Mouse (Mus musculus): ENCODE measurements around the gene Unc119b. TPM values are rescaled to one million over a fixed set of nuclear protein-coding genes. Genes with fewer than 3 reads are reported as not detected.
A peak's percentile ranks its signal among the peaks of the same experiment; 100 is the strongest.
"Not testable (repeated sequence)": the region's sequence is repeated elsewhere in the genome, so short reads cannot be mapped to it uniquely, and the experiment has no call there.

The Unc119b gene
- polyA plus RNA-seq, 1 experiment from 2014 or later: 38.0 TPM

DNA sequence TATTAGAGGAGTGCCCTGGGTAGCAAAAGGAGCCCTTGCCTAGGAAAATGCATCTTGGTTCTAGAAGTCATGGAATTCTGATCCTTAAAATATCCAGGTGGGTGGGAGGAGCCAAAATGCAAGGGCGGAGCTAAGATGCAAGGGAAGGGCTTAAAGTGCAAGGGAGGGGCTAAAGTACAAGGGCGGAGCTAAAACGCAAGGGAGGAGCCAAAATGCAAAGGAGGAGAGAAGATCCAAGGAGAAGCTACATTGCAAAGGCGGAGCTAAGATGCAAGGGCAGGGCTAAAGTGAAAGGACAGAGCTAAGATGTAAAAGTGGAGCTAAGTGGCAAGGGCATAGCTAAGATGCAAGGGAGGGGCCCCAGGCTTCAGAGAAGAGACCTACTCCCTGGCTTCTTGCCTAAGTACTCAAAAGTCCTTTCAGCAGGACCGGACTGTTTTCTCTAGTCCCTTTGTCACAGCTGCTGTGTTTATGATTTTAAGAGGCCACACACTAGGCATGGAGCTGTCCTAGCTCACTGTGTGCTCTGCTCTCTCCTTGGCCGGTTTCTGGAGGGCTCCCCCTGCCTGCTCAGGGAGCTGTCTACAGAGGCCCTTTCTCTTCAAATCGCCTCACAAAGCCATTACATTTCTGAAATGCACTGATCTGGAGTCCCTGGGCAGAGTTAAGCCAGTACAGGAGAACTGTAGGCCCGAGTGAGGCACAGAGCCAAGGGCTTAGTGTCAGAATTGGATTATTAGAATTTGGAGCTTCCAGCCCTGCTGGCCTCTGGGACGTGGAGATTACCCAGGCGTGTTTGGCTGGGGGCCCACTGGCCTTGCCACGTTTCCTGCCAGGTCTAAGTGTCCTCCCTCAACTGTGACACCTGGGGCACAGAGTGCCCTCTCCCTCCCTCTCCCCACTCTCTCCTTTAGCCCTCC lies 31.4 kb upstream of the Unc119b start:
- no peak for ATAC-seq (ENCODE audit: low FRiP score, low read depth)
- Histone ChIP-seq H3K4me1 (replicated peaks) (peaks cover 15% of the 10 kb centered on the region; the same call in 1 of the 2 replicates), H3K9me3 (no peaks in the 10 kb centered on the region), H3K4me3 (no peak overlapping the region), H3K9ac (no peak overlapping the region), H3K27me3 (no peaks in the 10 kb centered on the region), H3K4me2 (no peak overlapping the region), H3K27ac (replicated peaks) (peak overlapping the region; percentile 55; the same call in 1 of the 2 replicates), H3K36me3 (no peaks in the 10 kb centered on the region)
- 49% methylated on average over 11 of the region's 11 CpGs for WGBS

DNA sequence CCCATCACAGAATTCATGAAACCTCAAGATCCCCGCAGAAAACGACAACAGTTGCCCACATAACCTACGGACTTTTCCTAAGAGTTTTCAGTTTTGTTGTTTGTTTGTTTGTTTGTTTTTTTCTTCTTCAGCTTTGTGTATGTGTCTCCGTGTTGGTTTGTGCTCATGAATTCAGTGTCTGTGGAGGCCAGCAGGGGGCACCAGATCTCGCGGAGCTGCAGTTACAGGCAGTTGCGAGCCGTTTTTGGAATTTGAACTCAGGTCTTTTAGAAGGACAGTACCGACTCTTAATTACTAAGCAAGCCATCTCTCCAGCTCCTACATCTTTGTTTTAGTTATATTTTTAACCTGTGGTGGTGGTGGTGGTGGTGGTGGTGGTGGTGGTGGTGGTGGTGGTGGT lies 30.6 kb upstream of the Unc119b start:
- Histone ChIP-seq H3K9ac (no peak overlapping the region), H3K4me2 (no peak overlapping the region), H3K36me3 (no peaks in the 10 kb centered on the region), H3K27me3 (no peaks in the 10 kb centered on the region), H3K27ac (replicated peaks) (no peak overlapping the region), H3K4me1 (replicated peaks) (peaks cover 15% of the 10 kb centered on the region), H3K9me3 (no peaks in the 10 kb centered on the region), H3K4me3 (no peak overlapping the region)
- ATAC-seq (ENCODE audit: low FRiP score, low read depth): no peak
- WGBS: 61% methylated on average over 9 of the region's 9 CpGs

DNA sequence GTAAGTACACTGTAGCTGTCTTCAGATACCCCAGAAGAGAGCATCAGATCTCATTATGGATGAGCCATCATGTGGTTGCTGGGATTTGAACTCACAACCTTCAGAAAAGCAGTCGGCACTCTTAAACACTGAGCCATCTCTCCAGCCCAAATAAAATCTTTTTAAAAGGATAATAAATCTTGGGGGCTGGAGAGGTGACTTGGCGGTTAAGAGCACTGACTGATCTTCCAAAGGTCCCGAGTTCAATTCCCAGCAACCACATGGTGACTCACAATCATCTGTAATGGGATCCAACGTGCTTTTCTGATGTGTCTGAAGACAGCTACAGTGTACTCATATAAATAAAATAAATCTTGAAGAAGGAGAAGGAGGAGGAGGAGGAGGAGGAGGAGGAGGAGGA lies 29.7 kb upstream of the Unc119b start:
- not testable (repeated sequence) for H3K9ac ChIP-seq; H3K27ac ChIP-seq (replicated peaks); H3K4me2 ChIP-seq; H3K36me3 ChIP-seq; ATAC-seq (ENCODE audit: low FRiP score, low read depth); H3K27me3 ChIP-seq; H3K9me3 ChIP-seq; H3K4me3 ChIP-seq
- peaks cover 16% of the 10 kb centered on the region for H3K4me1 ChIP-seq (replicated peaks)
- 81% methylated on average over 4 of the region's 4 CpGs for WGBS

DNA sequence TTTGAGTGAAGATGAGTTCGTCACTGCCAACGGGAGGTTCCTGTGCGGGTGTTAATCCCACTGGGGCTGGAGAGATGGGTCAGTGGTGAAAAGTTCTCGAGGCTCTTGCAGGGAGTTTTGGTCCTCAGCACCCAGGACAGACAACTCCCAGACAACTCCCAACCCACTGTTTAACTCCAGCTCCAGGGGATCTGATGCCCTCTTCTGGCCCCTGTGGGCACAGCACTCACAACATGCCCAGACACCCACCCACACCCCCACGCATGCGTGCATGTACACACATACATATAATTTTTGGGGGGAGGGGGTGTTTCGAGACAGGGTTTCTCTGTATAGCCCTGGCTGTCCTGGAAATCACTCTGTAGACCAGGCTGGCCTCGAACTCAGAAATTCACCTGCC lies 28.8 kb upstream of the Unc119b start:
- H3K27ac ChIP-seq (replicated peaks): no peak overlapping the region
- peaks cover 18% of the 10 kb centered on the region for H3K4me1 ChIP-seq (replicated peaks)
- WGBS: 36% methylated on average over 8 of the region's 8 CpGs
- no peak overlapping the region for H3K4me3 ChIP-seq
- no peak for ATAC-seq (ENCODE audit: low FRiP score, low read depth)
- no peak overlapping the region for H3K9ac ChIP-seq
- no peaks in the 10 kb centered on the region for H3K27me3 ChIP-seq
- H3K4me2 ChIP-seq: no peak overlapping the region
- H3K36me3 ChIP-seq: no peaks in the 10 kb centered on the region
- no peaks in the 10 kb centered on the region for H3K9me3 ChIP-seq

DNA sequence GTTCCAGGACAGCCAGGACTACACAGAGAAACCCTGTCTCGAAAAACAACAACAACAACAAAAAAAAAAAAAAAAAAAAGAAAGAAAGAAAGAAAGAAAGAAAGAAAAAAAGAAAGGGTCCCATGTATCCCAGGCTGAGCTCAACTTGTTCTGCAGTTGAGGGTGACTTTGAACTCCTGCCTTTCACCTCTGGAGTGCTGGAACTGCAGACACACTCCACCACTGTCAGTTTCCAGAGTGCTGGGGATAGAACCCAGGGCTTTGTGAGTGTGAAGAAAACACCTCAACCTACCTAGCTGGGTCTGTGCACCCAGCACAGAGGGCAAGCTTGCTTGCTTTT lies 27.1 kb upstream of the Unc119b start:
- H3K4me2 ChIP-seq; H3K4me3 ChIP-seq; H3K27me3 ChIP-seq; H3K36me3 ChIP-seq; H3K27ac ChIP-seq (replicated peaks); ATAC-seq (ENCODE audit: low FRiP score, low read depth); H3K9me3 ChIP-seq; H3K9ac ChIP-seq: not testable (repeated sequence)
- 80% methylated on average over 1 of the region's 1 CpGs for WGBS
- peaks cover 24% of the 10 kb centered on the region for H3K4me1 ChIP-seq (replicated peaks)

DNA sequence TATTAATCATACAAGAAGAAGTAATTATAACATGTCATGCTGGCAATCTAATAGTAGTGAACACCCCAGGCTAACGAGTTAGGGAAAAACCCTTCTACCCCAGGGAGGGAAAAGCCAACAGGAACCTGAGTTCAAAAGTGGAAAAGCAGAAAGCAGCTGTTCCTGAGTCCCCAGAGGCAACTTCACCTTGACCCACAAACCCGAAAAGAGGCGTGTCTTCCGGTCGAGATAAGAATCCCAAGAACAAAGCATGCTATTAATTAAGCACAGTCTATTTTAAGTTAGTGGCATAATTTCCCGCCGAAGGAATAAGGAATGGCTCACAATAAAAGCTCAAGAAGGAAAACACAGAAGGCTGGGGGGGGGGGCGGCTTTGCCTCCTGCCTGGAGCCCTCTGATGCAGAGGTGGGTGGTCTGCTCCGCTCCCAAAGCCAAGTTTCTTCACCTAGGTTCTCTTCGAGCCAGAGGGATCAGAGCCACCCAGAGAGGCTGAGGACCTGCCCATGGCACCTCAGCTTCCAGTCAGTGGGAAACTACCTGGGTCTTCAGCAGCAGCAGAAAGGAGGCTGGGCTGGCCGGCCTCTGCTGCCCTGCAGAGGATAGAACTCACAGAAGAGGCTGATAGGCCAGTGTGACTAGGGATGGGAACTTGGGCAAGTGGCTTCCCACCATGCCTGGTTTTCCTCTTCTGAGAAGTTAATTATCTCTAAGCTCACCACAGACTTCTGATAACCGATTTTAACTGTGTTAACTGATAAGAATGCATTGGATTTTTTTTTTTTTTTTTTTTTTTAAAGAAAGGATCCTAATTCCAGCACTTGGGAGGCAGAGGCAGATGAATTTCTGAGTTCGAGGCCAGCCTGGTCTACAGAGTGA lies 26.5 kb upstream of the Unc119b start:
- Histone ChIP-seq H3K9ac (no peak overlapping the region), H3K4me2 (no peak overlapping the region)
- ATAC-seq (ENCODE audit: low FRiP score, low read depth): no peak

DNA sequence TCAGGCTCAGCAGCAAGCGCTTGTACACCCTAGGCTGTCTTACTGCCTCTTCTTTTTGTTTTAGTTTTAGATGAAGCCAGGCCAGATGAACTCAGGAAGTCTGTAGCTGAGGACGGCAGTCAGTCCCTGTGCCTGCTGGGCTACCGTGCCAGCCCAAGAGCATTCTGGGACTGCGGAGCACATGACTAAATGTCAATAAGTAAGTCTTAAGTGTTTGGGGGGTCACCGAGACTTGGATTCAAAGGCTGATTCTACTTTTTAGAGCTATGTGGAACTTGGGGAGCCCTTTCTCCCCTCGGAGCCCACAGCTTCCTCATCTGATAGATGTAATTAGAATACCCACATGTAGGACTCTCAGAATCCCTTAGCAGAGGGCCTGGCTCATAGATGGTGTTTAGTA lies 25.9 kb upstream of the Unc119b start:
- H3K9ac ChIP-seq: no peak overlapping the region
- H3K36me3 ChIP-seq: no peaks in the 10 kb centered on the region
- 73% methylated on average over 6 of the region's 6 CpGs for WGBS
- peaks cover 31% of the 10 kb centered on the region for H3K4me1 ChIP-seq (replicated peaks)
- H3K4me3 ChIP-seq: no peak overlapping the region
- H3K27me3 ChIP-seq: no peaks in the 10 kb centered on the region
- H3K9me3 ChIP-seq: no peaks in the 10 kb centered on the region
- ATAC-seq (ENCODE audit: low FRiP score, low read depth): no peak
- no peak overlapping the region for H3K27ac ChIP-seq (replicated peaks)
- no peak overlapping the region for H3K4me2 ChIP-seq

More for the DNA sequence above, 26.5 kb upstream of the Unc119b start:
- Histone ChIP-seq H3K27ac (replicated peaks) (no peak overlapping the region), H3K4me1 (replicated peaks) (peaks cover 30% of the 10 kb centered on the region), H3K36me3 (no peaks in the 10 kb centered on the region), H3K9me3 (no peaks in the 10 kb centered on the region), H3K4me3 (no peak overlapping the region), H3K27me3 (no peaks in the 10 kb centered on the region)
- 51% methylated on average over 13 of the region's 13 CpGs for WGBS

DNA sequence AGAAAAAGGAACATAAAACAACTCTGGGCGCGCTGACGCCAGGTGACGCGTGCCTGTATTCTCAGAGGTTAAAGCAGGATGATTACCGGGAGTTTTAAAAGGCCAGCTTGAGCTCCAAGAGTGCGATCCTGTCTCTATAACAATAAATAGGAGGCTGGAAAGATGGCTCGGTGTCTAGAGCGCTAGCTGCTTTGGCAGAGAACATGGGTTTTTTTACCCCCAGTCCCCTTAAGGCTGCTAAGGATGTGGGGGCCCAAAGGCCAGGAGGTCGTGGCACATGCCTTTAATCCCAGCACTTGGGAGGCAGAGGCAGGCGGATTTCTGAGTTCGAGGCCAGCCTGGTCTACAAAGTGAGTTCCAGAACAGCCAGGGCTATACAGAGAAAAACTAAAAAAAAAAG lies 24.4 kb upstream of the Unc119b start:
- H3K4me3 ChIP-seq: peak overlapping the region; percentile 76
- no peaks in the 10 kb centered on the region for H3K9me3 ChIP-seq
- no peaks in the 10 kb centered on the region for H3K27me3 ChIP-seq
- peaks cover 46% of the 10 kb centered on the region for H3K4me1 ChIP-seq (replicated peaks)
- H3K27ac ChIP-seq (replicated peaks): peak overlapping the region; percentile 98
- 27% methylated on average over 12 of the region's 12 CpGs for WGBS
- H3K9ac ChIP-seq: peak overlapping the region; percentile 81
- no peaks in the 10 kb centered on the region for H3K36me3 ChIP-seq
- no peak for ATAC-seq (ENCODE audit: low FRiP score, low read depth)
- peak overlapping the region; percentile 92 for H3K4me2 ChIP-seq

DNA sequence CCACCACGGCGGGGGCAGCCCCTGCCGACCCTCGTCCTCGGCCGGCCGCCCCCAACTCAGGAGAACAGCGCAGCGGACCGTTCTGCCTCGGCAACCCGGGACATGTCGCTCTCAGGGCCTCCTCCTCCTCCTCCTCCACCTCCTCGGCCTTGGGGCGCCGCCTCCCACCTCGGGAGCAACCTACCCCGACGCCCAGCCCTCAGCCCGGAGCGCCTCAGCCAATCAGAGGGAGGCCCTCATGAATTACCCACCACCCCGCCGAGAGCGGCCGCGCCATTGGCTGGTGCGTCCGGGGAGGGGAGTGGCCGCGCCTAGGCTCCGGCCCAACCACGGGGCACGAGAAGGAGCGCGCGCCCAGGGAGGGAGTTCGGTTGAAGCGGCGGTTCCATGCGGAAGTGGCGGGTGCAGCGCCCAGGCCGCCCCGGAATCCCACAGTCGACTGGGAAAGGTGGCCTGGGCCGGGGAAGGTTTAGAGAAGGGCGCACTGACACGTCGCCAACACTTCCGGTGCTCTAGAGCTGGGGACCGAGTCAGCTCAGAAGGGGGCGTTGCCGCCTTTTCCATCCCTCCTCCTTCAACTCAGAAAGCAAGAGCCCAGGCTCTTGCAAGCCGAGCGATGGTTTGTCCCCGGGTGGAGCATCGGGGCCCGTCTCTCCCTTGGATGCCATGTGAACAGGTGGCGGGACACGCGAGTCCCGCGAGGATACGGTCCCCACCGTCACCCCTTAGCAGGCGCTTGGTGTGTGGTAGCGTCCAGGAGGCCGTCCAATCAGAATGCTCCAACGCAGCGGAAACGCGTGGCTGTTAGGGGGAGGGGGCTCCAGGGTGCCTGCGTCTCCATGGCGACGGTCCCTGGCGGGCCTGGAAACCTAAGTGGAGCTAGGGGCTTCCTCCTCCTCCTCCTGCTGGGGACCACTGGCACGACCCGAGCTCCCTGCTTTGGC lies 23.5 kb upstream of the Unc119b start, which contains the start of gene Mlec:
Gene Mlec, minus strand, starts transcription at position 140 of the 944 bp plus-strand sequence.
- H3K27me3 ChIP-seq: no peaks in the 10 kb centered on the region
- WGBS: under 1% methylated on average over 77 of the region's 78 CpGs
- peak; percentile 97 for ATAC-seq (ENCODE audit: low FRiP score, low read depth)
- H3K4me1 ChIP-seq (replicated peaks): peaks cover 53% of the 10 kb centered on the region
- H3K36me3 ChIP-seq: no peaks in the 10 kb centered on the region
- peak within 1 kb of the TSS; percentile 81 for H3K9ac ChIP-seq
- peak within 1 kb of the TSS; percentile 98 for H3K27ac ChIP-seq (replicated peaks)
- H3K4me3 ChIP-seq: peak within 1 kb of the TSS; percentile 76
- peak within 1 kb of the TSS; percentile 92 for H3K4me2 ChIP-seq
- H3K9me3 ChIP-seq: no peaks in the 10 kb centered on the region

DNA sequence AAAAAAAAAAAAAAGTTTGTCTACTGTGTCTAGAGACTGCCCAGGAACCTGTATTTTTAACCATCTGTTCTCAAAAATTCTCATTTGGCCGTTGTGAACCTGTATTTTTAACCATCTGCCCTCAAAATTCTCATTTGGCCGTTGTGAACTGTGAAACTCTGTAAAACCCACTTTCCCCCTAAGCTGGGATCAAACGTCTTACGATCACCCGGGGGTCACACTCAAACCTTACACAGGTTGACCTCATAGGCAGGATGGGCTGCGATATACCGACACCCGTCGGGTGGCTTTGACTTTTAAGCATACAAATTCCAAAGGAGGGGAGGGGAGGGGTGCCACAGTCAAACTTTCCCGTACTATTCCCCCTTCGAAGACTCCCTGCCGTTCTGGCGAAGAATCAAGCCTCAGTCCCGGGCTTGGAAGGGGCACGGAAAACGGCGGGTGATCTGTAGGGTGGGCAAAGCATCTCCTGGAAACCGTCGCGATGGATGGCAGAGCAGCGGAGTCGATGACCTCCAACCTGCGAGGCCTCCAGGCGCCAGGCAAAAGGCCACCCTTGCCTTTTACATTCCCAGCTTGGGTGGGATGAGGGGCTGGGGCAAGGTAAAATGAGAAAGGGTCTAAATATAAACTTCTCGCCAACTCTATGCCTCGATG lies 22.3 kb upstream of the Unc119b start:
- H3K4me3 ChIP-seq: peak overlapping the region; percentile 76
- 3% methylated on average over 26 of the region's 26 CpGs for WGBS
- no peaks in the 10 kb centered on the region for H3K9me3 ChIP-seq
- peak overlapping the region; percentile 81 for H3K9ac ChIP-seq
- no peaks in the 10 kb centered on the region for H3K36me3 ChIP-seq
- no peaks in the 10 kb centered on the region for H3K27me3 ChIP-seq
- H3K27ac ChIP-seq (replicated peaks): peak overlapping the region; percentile 98; the same call in 1 of the 2 replicates
- H3K4me2 ChIP-seq: peak overlapping the region; percentile 92
- no peak for ATAC-seq (ENCODE audit: low FRiP score, low read depth)
- peaks cover 64% of the 10 kb centered on the region for H3K4me1 ChIP-seq (replicated peaks)

DNA sequence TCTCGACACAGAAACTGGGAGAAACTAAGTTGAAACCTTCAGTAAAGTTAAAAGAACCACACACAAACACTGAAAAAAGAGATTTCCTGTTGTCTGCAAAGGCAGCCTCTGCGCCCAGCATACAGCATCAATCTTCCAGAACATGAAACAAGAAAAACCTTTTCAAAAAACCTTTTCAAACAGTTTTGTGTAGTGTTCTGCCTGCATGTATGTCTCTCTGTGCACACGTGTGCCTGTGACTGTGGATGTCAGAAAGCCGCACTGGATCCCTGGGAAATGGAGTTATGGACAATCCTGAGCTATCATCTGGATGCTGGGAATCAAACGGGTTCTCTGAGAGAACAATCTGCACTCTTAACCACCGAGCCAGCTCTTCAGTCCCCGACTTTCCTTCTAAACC lies 21.6 kb upstream of the Unc119b start:
- Histone ChIP-seq H3K4me2 (peak overlapping the region; percentile 92), H3K4me1 (replicated peaks) (peaks cover 62% of the 10 kb centered on the region), H3K9me3 (no peaks in the 10 kb centered on the region), H3K27ac (replicated peaks) (no peak overlapping the region), H3K4me3 (peak overlapping the region; percentile 76), H3K9ac (peak overlapping the region; percentile 15; the same call in 1 of the 2 replicates), H3K36me3 (no peaks in the 10 kb centered on the region), H3K27me3 (no peaks in the 10 kb centered on the region)
- ATAC-seq (ENCODE audit: low FRiP score, low read depth): no peak
- 67% methylated on average over 7 of the region's 7 CpGs for WGBS
